Mouse (Mus musculus) embryo, embryonic 10 days (tissue): ENCODE data around the gene Zfp882.
"Not testable (repeated sequence)": the region's sequence is repeated elsewhere in the genome, so short reads cannot be mapped to it uniquely, and the experiment has no call there.

Source experiments
- DNase-seq: peaks from one replicate; pipeline ENCODE4 v3.0.0-alpha.2; 2015; ENCODE audit warnings: low spot score

Gene Zfp882

GRCm38 (mm10) chr8:71908309-71909261 is at the start of gene Zfp882, which contains the start of gene Zfp617:
Gene Zfp882, plus strand, starts transcription at chr8:71908608.
Gene Zfp617, plus strand, starts transcription at chr8:71908635.
- DNase-seq, result peak; percentile 90

- not testable (repeated sequence) for DNase-seq
Observed at GRCm38 (mm10) chr8:71861551-71861950, 46.9 kb upstream of the Zfp882 start.

GRCm38 (mm10) chr8:71862038-71862437 is 46.4 kb upstream of the Zfp882 start:
- not testable (repeated sequence) for DNase-seq

- DNase-seq, result peak; percentile 80
Observed at GRCm38 (mm10) chr8:71881618-71882274, 26.7 kb upstream of the Zfp882 start, which contains the start of gene Zfp709. Gene Zfp709, plus strand, starts transcription at chr8:71882019.

- DNase-seq, result not testable (repeated sequence)
Observed at GRCm38 (mm10) chr8:71900666-71901065, 7.7 kb upstream of the Zfp882 start.

- DNase-seq, result not testable (repeated sequence)
Observed at GRCm38 (mm10) chr8:71903084-71903483, 5.3 kb upstream of the Zfp882 start.

GRCm38 (mm10) chr8:71906809-71907208 is 1.6 kb upstream of the Zfp882 start:
- DNase-seq, result no peak

- DNase-seq, result no peak
Observed at GRCm38 (mm10) chr8:71907798-71908257, 580 bp upstream of the Zfp882 start.

GRCm38 (mm10) chr8:71912286-71912685 is 3.9 kb downstream of the Zfp882 start:
- no peak for DNase-seq

GRCm38 (mm10) chr8:71922567-71923401 is 14.4 kb downstream of the Zfp882 start:
- DNase-seq, result peak; percentile 96

GRCm38 (mm10) chr8:71925791-71926190 is 17.4 kb downstream of the Zfp882 start:
- DNase-seq, result no peak

- no peak for DNase-seq
Observed at GRCm38 (mm10) chr8:71926551-71926950, 18.1 kb downstream of the Zfp882 start.

GRCm38 (mm10) chr8:71927779-71928178 is 19.4 kb downstream of the Zfp882 start:
- DNase-seq, result no peak

- not testable (repeated sequence) for DNase-seq
Observed at GRCm38 (mm10) chr8:71938037-71938436, 29.6 kb downstream of the Zfp882 start.

- no peak for DNase-seq
Observed at GRCm38 (mm10) chr8:71940293-71941208, 32.1 kb downstream of the Zfp882 start.

- no peak for DNase-seq
Observed at GRCm38 (mm10) chr8:71941776-71942175, 33.4 kb downstream of the Zfp882 start.

GRCm38 (mm10) chr8:71948624-71949023 is 40.2 kb downstream of the Zfp882 start:
- no peak for DNase-seq

- peak; percentile 99 for DNase-seq
Observed at GRCm38 (mm10) chr8:71950482-71951221, 42.2 kb downstream of the Zfp882 start, which contains the start of gene Zfp961. Gene Zfp961, plus strand, starts transcription at chr8:71951038.

GRCm38 (mm10) chr8:71951436-71952161 is 43.2 kb downstream of the Zfp882 start:
- DNase-seq, result peak; percentile 23
